Mouse (Mus musculus): ENCODE measurements at regions not wholly inside any gene's neighbourhood (a gene's known extent, or its start where the extent isn't known, plus 50 kb on each side); places are given as distances from the start of the nearest gene placed in this dataset.

GRCm38 (mm10) chrX:161426625-161427024, 139.4 kb downstream of the Gm15262 start:
- intact Hi-C loops (cut with DNase I), result no loop called here

- intact Hi-C loops (cut with DNase I), result no loop called here
Observed at GRCm38 (mm10) chrX:161428012-161428411, 140.8 kb downstream of the Gm15262 start.

- intact Hi-C loops (cut with DNase I), result loop anchor here (10.0 kb wide), 1 partner anchor 349 kb away; no protein-coding TSS in a partner anchor
Observed at GRCm38 (mm10) chrX:161435348-161435747, 148.1 kb downstream of the Gm15262 start.
